8 mouse cellular contexts compared by ENCODE assay signal in the genomic region with DNA sequence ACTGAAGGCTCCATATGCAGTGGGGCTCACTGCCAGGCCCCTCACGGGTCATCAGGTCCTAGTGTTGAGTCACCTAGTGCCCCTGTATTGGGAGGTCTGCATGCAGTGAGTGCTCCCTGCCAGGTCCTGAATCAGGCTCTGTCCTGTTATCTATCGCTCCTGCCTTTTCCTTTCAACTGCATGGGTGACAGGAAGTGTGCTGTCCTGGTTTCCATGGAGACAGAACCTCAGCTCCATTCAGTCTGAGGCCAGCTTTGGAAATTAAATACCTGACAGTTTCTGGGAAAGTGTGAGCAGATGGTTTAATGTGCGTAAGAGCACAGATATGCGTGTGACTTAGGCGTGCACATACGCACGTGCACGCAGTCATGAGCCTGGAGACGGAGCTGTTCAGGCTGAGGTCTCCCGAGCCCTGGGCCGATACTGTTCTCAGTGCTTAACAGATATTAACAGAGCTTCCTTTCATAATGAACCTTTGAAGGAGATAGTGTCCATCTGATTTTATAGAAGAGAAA. TPM values are rescaled to one million over a fixed set of nuclear protein-coding genes. Genes with fewer than 3 reads are reported as not detected.
DNase-seq lines count a peak whose midpoint lies in the region; ATAC-seq and TF ChIP-seq lines count a peak whose summit lies in the region.

No protein-coding gene starts in this region.

- no peak for TF ChIP-seq CTCF in layer of hippocampus, adult 2 months (conservative IDR thresholded peaks at IDR 0.05)

- no peaks in the 10 kb centered on the region for H3K36me3 ChIP-seq in forebrain, embryonic 16.5 days (ENCODE audit: control insufficient read depth, insufficient read depth)
- H3K36me3 ChIP-seq in midbrain, embryonic 12.5 days: no peaks in the 10 kb centered on the region

- DNase-seq in layer of hippocampus, adult 2 months (ENCODE audit: low spot score in 2 of 2): no peak
- no peak for DNase-seq in layer of hippocampus, postnatal 36 days
- DNase-seq in urinary bladder, postnatal 14 days (ENCODE audit: low spot score): no peak
- DNase-seq in cerebellum, adult 18-20 months: no peak
- no peak for DNase-seq in urinary bladder, adult 18-20 months (ENCODE audit: low spot score in 2 of 2)

- WGBS in forebrain, embryonic 16.5 days: 30% methylated on average over 11 of the region's 11 CpGs
- WGBS in midbrain, embryonic 12.5 days: 50% methylated on average over 11 of the region's 11 CpGs

- no peaks in the 10 kb centered on the region for H3K27me3 ChIP-seq in forebrain, embryonic 16.5 days (replicated peaks; ENCODE audit: control insufficient read depth, insufficient read depth, low read length)
- H3K27me3 ChIP-seq in midbrain, embryonic 12.5 days: no peaks in the 10 kb centered on the region

- no peak overlapping the region for H3K4me3 ChIP-seq in layer of hippocampus, adult 2 months
- H3K4me3 ChIP-seq in brown adipose tissue, adult 24 weeks (ENCODE audit: insufficient read depth, low read depth, low read length): no peak overlapping the region
- H3K4me3 ChIP-seq in forebrain, embryonic 16.5 days (replicated peaks; ENCODE audit: low read length): no peak overlapping the region
- H3K4me3 ChIP-seq in midbrain, embryonic 12.5 days: no peak overlapping the region

- peaks cover 42% of the 10 kb centered on the region for H3K4me1 ChIP-seq in brown adipose tissue, adult 24 weeks (ENCODE audit: control insufficient read depth, insufficient read depth, insufficient read length, low read length)
- peaks cover 20% of the 10 kb centered on the region for H3K4me1 ChIP-seq in forebrain, embryonic 16.5 days (replicated peaks; ENCODE audit: control insufficient read depth, insufficient read depth, low read length)
- peaks cover 19% of the 10 kb centered on the region for H3K4me1 ChIP-seq in midbrain, embryonic 12.5 days

- peak; percentile 81 for ATAC-seq in forebrain, embryonic 16.5 days
- ATAC-seq in midbrain, embryonic 12.5 days (ENCODE audit: low FRiP score, low read depth): no peak

- no peak overlapping the region for H3K9ac ChIP-seq in forebrain, embryonic 16.5 days (replicated peaks; ENCODE audit: low read depth, low read length)
- no peak overlapping the region for H3K9ac ChIP-seq in midbrain, embryonic 12.5 days (replicated peaks)

- peak overlapping the region; percentile 68 for H3K27ac ChIP-seq in layer of hippocampus, adult 2 months
- peak overlapping the region; percentile 38 for H3K27ac ChIP-seq in brown adipose tissue, adult 24 weeks (replicated peaks; ENCODE audit: low read depth, low read length)
- peak overlapping the region; percentile 59 for H3K27ac ChIP-seq in forebrain, embryonic 16.5 days (ENCODE audit: low read length)
- H3K27ac ChIP-seq in midbrain, embryonic 12.5 days (replicated peaks): peak overlapping the region; percentile 2

- no peak overlapping the region for H3K4me2 ChIP-seq in forebrain, embryonic 16.5 days (ENCODE audit: low read length)
- no peak overlapping the region for H3K4me2 ChIP-seq in midbrain, embryonic 12.5 days (replicated peaks)

- H3K9me3 ChIP-seq in forebrain, embryonic 16.5 days (ENCODE audit: control insufficient read depth, low read length): no peaks in the 10 kb centered on the region
- H3K9me3 ChIP-seq in midbrain, embryonic 12.5 days: no peaks in the 10 kb centered on the region

RNA-seq across cellular contexts. Expression of gene Sept9, which starts 49.3 kb away (rescaled TPM):
- total RNA-seq in layer of hippocampus, adult 2 months (2021): 100 to 1,000 TPM; 102 to 114 TPM
- total RNA-seq in layer of hippocampus, postnatal 36 days (2021): 100 to 1,000 TPM; 106 to 110 TPM
- 65.5 and 118 TPM in 2 replicates for polyA plus RNA-seq in brown adipose tissue, adult 24 weeks (2012; ENCODE audit: insufficient read depth, insufficient read length, missing spikeins)
- polyA plus RNA-seq in forebrain, embryonic 16.5 days (2015; fragmentation: Nextera tagmentation; extraction: Ambion mirVana): 120 and 128 TPM in 2 replicates
- 162 and 176 TPM in 2 replicates for polyA plus RNA-seq in midbrain, embryonic 12.5 days (2016; fragmentation: Nextera tagmentation; extraction: Ambion mirVana)

Comparison
In these comparisons a context has a peak if more than half of its experiments do, and no peak if none do; other contexts are left out.
1. H3K27ac ChIP-seq: peak in every context shown above with its lines; median percentile 68 in layer of hippocampus, adult 2 months; 59 in forebrain, embryonic 16.5 days; 38 in brown adipose tissue, adult 24 weeks; 2 in midbrain, embryonic 12.5 days.